Mouse (Mus musculus): ENCODE results near the gene Ank2. TPM values are rescaled to one million over a fixed set of nuclear protein-coding genes. Genes with fewer than 3 reads are reported as not detected.
"Not testable (repeated sequence)": the region's sequence is repeated elsewhere in the genome, so short reads cannot be mapped to it uniquely, and the experiment has no call there.

The Ank2 gene
- polyA plus RNA-seq, 1 experiment: 32.5 TPM

GRCm38 (mm10) chr3:127408684-127409550, 90.2 kb downstream of the Ank2 start:
- peak overlapping the region; percentile 46 for H3K4me3 ChIP-seq (ENCODE audit: insufficient read depth, low read depth, low read length)
- no peaks in the 10 kb centered on the region for H3K4me1 ChIP-seq (ENCODE audit: control insufficient read depth, insufficient read depth, insufficient read length, low read length)
- no peak overlapping the region for H3K27ac ChIP-seq (replicated peaks; ENCODE audit: low read depth, low read length)

DNA sequence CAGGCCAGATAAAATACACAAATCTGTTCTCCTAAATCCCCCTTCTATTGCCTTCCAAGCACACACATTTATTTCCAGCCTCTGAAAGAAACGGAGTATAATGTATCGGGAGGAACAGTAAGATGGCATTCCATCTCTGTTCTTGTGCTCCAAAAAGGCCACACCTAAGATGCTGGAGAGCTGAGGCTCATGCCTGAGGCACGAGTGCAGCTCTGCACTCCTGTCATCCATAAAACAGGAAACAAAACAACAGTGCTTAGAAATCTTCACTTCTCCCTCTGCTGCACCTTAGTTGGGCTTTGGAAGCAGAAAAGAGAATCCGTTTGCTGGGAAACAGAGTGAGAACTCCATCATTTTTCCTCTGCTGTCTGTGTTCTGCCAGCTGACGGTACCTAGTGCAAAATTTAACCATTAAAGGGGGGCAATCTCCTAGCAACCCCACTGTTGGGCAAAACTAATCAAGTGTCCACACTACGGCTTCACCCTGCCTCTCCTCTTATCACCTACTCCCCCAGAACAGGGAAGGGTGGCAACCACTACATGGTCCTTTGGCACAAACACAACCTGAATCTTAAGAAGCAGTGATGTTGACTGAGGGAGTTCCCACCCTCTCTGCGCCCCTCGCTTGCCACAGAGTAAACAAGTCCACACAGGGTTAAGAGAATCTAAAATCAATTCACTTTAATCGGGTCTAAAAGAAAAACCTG, 91.1 kb downstream of the Ank2 start:
- Histone ChIP-seq H3K27ac (replicated peaks; ENCODE audit: low read depth, low read length) (no peak overlapping the region), H3K4me3 (ENCODE audit: insufficient read depth, low read depth, low read length) (peak overlapping the region; percentile 46), H3K4me1 (ENCODE audit: control insufficient read depth, insufficient read depth, insufficient read length, low read length) (no peaks in the 10 kb centered on the region)

- Histone ChIP-seq H3K4me1 (ENCODE audit: control insufficient read depth, insufficient read depth, insufficient read length, low read length) (no peaks in the 10 kb centered on the region), H3K27ac (replicated peaks; ENCODE audit: low read depth, low read length) (no peak overlapping the region), H3K4me3 (ENCODE audit: insufficient read depth, low read depth, low read length) (no peak overlapping the region)
Measured at GRCm38 (mm10) chr3:127406883-127407282, 92.3 kb downstream of the Ank2 start.

DNA sequence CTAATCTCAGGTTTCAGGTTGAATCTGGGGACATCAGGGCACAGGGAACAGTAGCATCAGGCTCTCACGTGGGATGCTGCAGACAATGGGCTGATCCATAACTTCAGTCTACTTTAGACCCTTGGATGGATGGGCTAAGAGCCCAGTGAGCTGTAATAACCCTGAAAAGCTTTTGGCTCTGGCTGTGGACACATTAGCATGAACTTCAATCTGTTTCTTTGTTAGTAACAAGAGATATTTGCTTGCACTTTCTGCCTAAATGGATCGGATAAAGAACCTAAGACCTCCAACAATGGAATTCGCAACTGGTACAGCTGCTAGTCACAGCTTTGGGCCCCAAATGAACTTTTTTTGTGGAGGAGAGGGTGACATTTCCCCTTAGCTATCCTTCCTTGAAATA, 94.8 kb downstream of the Ank2 start:
- Histone ChIP-seq H3K4me3 (ENCODE audit: insufficient read depth, low read depth, low read length) (no peak overlapping the region), H3K27ac (replicated peaks; ENCODE audit: low read depth, low read length) (no peak overlapping the region; the same call in 1 of the 2 replicates), H3K4me1 (ENCODE audit: control insufficient read depth, insufficient read depth, insufficient read length, low read length) (no peaks in the 10 kb centered on the region)

GRCm38 (mm10) chr3:127400976-127401375, 98.2 kb downstream of the Ank2 start:
- H3K4me1 ChIP-seq (ENCODE audit: control insufficient read depth, insufficient read depth, insufficient read length, low read length): no peaks in the 10 kb centered on the region
- no peak overlapping the region for H3K27ac ChIP-seq (replicated peaks; ENCODE audit: low read depth, low read length)
- no peak overlapping the region for H3K4me3 ChIP-seq (ENCODE audit: insufficient read depth, low read depth, low read length)

DNA sequence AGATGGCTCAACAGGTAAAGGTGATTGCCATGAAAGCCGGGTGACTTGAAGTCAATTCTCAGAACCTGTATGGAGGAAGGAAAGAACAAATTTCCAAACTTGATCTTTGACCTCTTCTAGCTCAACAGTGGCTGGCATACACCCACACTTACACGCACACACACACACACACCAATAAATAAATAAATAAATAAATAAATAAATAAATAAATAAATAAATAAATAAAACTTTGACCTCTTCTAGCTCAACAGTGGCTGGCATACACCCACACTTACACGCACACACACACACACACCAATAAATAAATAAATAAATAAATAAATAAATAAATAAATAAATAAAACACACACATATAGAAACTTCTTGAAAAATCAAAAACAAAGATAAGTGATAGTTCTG, 98.7 kb downstream of the Ank2 start:
- not testable (repeated sequence) for H3K27ac ChIP-seq (replicated peaks; ENCODE audit: low read depth, low read length); H3K4me1 ChIP-seq (ENCODE audit: control insufficient read depth, insufficient read depth, insufficient read length, low read length); H3K4me3 ChIP-seq (ENCODE audit: insufficient read depth, low read depth, low read length)

DNA sequence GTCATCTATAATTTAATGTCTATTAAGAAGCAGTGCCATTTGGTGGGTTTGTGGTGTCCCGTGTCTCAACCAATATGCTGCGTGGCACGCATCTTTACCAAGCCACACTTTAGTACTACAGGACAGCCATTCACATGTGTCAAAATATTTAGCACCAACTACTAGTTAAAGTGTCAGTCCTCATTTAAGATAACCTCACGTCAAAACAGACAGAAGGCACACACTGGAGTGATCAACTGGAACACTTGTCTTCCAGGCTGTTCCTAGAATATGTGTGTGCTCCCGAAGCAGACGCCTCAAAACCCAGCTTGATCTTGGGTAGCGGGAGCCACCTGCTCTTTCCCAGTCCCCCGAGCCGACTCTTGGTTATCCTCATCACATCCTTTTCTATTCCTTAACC, 101.4 kb downstream of the Ank2 start:
- Histone ChIP-seq H3K27ac (replicated peaks; ENCODE audit: low read depth, low read length) (no peak overlapping the region), H3K4me3 (ENCODE audit: insufficient read depth, low read depth, low read length) (no peak overlapping the region), H3K4me1 (ENCODE audit: control insufficient read depth, insufficient read depth, insufficient read length, low read length) (no peaks in the 10 kb centered on the region)

GRCm38 (mm10) chr3:127395202-127395601, 103.9 kb downstream of the Ank2 start:
- Histone ChIP-seq H3K4me1 (ENCODE audit: control insufficient read depth, insufficient read depth, insufficient read length, low read length) (no peaks in the 10 kb centered on the region), H3K27ac (replicated peaks; ENCODE audit: low read depth, low read length) (no peak overlapping the region), H3K4me3 (ENCODE audit: insufficient read depth, low read depth, low read length) (no peak overlapping the region)

DNA sequence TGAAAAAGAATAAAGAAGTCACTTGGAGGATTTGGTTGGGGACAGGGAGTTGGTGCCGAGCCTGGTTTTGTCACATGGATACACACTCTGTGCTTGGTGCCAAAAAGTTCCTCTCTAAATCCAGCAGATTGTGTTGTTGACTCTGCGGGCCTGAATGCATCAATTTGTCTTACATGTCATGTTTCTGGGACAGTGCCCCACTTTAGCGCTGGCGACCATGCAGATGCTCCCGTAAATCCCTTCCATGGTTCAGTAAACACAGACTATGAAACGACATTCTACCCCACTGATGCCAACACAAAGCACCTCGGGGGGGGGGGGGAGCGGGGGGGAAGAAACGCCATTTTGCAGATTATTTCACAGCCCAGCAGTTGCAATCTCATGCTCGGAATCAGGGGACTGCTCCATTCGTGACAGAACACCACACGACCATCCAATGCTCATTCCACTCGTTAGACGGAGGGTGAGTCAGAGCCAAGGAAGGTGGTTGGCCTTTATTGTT, 112.1 kb downstream of the Ank2 start:
- H3K4me3 ChIP-seq (ENCODE audit: insufficient read depth, low read depth, low read length): no peak overlapping the region
- H3K4me1 ChIP-seq (ENCODE audit: control insufficient read depth, insufficient read depth, insufficient read length, low read length): no peaks in the 10 kb centered on the region
- H3K27ac ChIP-seq (replicated peaks; ENCODE audit: low read depth, low read length): no peak overlapping the region

- Histone ChIP-seq H3K4me3 (ENCODE audit: insufficient read depth, low read depth, low read length) (no peak overlapping the region), H3K27ac (replicated peaks; ENCODE audit: low read depth, low read length) (no peak overlapping the region), H3K4me1 (ENCODE audit: control insufficient read depth, insufficient read depth, insufficient read length, low read length) (no peaks in the 10 kb centered on the region)
Measured at GRCm38 (mm10) chr3:127383231-127383630, 115.9 kb downstream of the Ank2 start.

DNA sequence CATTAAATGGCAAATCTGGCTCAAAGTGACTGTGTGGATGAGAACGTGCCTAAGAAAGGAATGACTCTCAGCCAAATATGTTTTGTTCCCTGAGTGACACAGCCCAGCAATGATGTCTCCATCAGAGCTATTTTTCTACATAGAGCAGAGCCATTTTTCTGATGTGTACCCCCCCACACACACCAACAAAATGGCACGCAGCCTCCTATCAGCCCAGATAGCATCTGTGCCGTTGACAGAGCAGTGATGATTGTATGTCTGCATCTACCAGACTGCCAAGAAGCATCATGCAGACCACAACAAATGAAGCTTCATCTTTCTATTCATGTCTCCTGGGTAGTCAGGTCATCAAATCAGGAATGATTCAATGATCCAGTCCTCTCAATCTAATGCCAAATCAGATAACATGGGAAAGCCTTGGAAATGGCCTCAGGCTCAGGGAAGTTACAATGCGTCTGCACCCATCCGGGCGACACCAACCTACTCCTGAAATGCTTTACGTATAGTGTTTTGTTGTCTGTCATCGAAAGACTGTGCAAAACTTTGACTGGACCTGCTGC, 122.2 kb downstream of the Ank2 start:
- Histone ChIP-seq H3K4me1 (ENCODE audit: control insufficient read depth, insufficient read depth, insufficient read length, low read length) (no peaks in the 10 kb centered on the region), H3K4me3 (ENCODE audit: insufficient read depth, low read depth, low read length) (no peak overlapping the region), H3K27ac (replicated peaks; ENCODE audit: low read depth, low read length) (no peak overlapping the region)

GRCm38 (mm10) chr3:127375956-127376660, 123.0 kb downstream of the Ank2 start:
- Histone ChIP-seq H3K4me3 (ENCODE audit: insufficient read depth, low read depth, low read length) (no peak overlapping the region), H3K4me1 (ENCODE audit: control insufficient read depth, insufficient read depth, insufficient read length, low read length) (no peaks in the 10 kb centered on the region), H3K27ac (replicated peaks; ENCODE audit: low read depth, low read length) (no peak overlapping the region)

GRCm38 (mm10) chr3:127374190-127374710, 124.9 kb downstream of the Ank2 start:
- H3K4me3 ChIP-seq (ENCODE audit: insufficient read depth, low read depth, low read length): no peak overlapping the region
- no peak overlapping the region for H3K27ac ChIP-seq (replicated peaks; ENCODE audit: low read depth, low read length)
- H3K4me1 ChIP-seq (ENCODE audit: control insufficient read depth, insufficient read depth, insufficient read length, low read length): no peaks in the 10 kb centered on the region

DNA sequence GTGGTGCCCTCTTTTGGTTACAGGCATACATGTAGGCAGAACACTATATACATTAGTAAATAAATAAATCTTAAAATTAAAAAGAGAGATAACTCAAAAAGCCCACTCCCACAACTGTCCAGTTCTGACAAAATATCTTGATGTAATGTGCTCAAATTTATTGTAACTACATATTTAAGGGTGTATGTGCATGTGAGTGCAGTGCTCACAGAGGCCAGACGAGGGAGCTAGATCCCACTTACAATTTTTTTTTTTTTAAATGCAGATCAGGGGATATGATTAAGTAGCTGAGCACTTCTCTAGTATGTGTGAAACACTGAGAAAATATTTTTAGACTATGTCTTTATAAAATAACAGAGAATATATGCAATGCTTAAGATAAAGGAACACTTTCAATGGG, 127.4 kb downstream of the Ank2 start:
- Histone ChIP-seq H3K4me1 (ENCODE audit: control insufficient read depth, insufficient read depth, insufficient read length, low read length) (no peaks in the 10 kb centered on the region), H3K27ac (replicated peaks; ENCODE audit: low read depth, low read length) (no peak overlapping the region), H3K4me3 (ENCODE audit: insufficient read depth, low read depth, low read length) (no peak overlapping the region)

GRCm38 (mm10) chr3:127369529-127369928, 129.6 kb downstream of the Ank2 start:
- Histone ChIP-seq H3K27ac (replicated peaks; ENCODE audit: low read depth, low read length) (no peak overlapping the region), H3K4me1 (ENCODE audit: control insufficient read depth, insufficient read depth, insufficient read length, low read length) (no peaks in the 10 kb centered on the region), H3K4me3 (ENCODE audit: insufficient read depth, low read depth, low read length) (no peak overlapping the region)
